Mouse (Mus musculus): ENCODE measurements at regions not wholly inside any gene's neighbourhood (a gene's known extent, or its start where the extent isn't known, plus 50 kb on each side); places are given as distances from the start of the nearest gene placed in this dataset.

DNA sequence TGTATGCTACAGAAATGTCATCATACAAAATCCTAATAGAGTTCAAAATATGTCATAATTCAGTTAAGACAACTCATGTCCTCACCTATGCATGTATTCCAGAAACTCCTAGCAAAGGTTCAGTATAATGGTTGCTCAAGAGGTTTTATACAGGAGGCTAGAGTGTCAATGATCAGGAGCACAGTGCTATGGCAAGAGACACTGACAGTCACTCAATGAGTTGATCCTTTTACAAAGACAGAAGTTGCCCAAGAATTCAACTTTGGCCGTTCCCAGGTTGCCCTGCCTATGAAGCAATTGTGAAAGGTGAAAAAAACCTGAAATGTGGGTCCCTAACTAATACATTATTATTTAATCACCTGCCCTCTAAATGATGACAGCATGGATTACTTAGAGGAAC lies 850.5 kb downstream of the Efna5 start:
- TF ChIP-seq CTCF (IDR thresholded peaks at IDR 0.05; ENCODE audit: insufficient read depth, low read length), result no peak
- no peak for TF ChIP-seq POLR2A (IDR thresholded peaks at IDR 0.05; ENCODE audit: borderline replicate concordance, extremely low read depth, low read depth, low read length)
